Mouse (Mus musculus): ENCODE measurements at regions not wholly inside any gene's neighbourhood (a gene's known extent, or its start where the extent isn't known, plus 50 kb on each side); places are given as distances from the start of the nearest gene placed in this dataset.
"Not testable (repeated sequence)": the region's sequence is repeated elsewhere in the genome, so short reads cannot be mapped to it uniquely, and the experiment has no call there.

DNA sequence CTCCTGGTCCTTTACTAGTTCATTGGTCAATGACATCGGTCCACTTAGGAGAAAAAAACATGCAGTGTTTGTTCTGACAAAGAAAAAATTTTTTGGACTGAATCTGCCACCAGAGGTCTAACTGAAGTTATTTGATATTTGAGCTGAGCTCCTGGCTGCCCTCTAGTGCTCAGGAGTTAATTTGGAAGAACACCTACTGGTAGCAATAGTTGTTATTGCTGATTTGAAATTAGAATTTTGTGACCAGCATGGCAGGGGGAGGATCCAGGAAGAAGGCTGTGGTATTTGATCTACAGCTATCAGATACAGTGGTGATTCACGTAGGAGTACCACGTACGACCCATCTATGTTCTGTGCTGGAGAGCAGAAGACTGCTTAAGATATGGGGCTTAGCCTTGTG is 466.6 kb upstream of the Olfr1507 start:
- H3K4me3 ChIP-seq; H3K36me3 ChIP-seq; H3K4me1 ChIP-seq; H3K9ac ChIP-seq; H3K27me3 ChIP-seq; H3K9me3 ChIP-seq; H3K27ac ChIP-seq; ATAC-seq (ENCODE audit: low FRiP score, low read depth); H3K4me2 ChIP-seq (replicated peaks): not testable (repeated sequence)
- WGBS, result 73% methylated on average over 3 of the region's 4 CpGs

DNA sequence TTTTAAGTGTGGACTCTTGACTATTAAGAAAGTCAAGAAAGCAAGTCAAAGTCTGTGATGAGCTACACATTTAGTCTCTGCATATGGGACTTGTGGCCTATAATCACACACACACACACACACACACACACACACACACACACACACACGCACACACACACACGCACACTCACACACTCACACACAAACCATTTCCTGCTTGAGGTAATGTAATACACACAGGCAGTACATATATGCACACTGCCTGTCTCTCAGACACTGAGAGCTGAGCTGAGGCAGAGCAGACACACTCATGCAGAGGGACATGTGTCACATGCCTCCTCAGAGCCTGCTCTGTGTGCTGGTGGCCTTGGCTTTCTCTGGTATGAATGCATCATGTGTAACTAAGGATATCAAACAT is 461.0 kb upstream of the Olfr1507 start:
- H3K4me3 ChIP-seq; H3K36me3 ChIP-seq; H3K4me1 ChIP-seq; H3K9ac ChIP-seq; H3K27ac ChIP-seq; ATAC-seq (ENCODE audit: low FRiP score, low read depth); H3K4me2 ChIP-seq (replicated peaks); H3K27me3 ChIP-seq; H3K9me3 ChIP-seq: not testable (repeated sequence)
- WGBS, result no CpG with 5 or more reads among the region's 2 CpGs

DNA sequence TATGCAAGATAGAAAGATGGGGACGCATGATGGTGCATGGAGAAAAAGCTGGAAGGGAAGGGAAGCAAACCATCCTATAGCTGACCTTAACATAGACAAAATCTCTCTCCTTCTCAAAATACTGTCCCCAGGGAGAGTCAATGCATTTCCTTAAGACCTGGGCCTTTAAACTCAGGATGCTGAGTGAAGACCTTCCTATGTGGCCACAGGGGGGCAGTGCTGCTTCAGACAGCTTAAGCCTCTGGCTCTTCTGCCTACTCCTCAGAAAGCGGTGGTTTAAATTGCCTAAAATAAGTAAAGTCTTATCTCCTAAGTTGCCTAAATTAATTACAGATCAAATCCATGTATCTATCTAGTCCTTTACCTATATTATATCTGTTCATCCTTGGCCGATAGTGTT is 449.4 kb upstream of the Olfr1507 start:
- H3K9ac ChIP-seq; H3K4me2 ChIP-seq (replicated peaks); H3K9me3 ChIP-seq; H3K27me3 ChIP-seq; H3K36me3 ChIP-seq; H3K4me1 ChIP-seq; H3K27ac ChIP-seq; H3K4me3 ChIP-seq; ATAC-seq (ENCODE audit: low FRiP score, low read depth): not testable (repeated sequence)
- 50% methylated on average over 1 of the region's 3 CpGs for WGBS

DNA sequence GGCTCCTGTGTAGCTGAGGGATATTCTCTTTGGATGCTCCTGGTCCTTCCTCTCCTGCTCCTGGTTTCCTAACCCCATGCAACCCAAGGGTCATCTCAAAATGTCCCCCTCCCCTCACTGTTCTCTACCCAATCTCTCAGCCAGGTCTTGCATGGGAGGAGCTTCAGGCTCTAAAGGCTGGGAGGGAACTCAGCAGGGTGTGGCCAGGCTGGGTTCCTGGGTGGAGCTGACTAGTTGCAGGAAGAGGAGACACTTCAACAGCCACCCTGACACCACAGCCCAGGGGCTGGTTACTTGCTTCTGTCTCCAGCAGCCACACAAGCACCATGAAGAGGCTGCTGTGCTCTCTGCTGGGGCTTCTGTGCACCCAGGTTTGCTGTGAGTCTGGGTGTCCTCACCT is 446.9 kb upstream of the Olfr1507 start:
- not testable (repeated sequence) for H3K4me3 ChIP-seq; H3K36me3 ChIP-seq; ATAC-seq (ENCODE audit: low FRiP score, low read depth); H3K9me3 ChIP-seq; H3K4me2 ChIP-seq (replicated peaks); H3K27me3 ChIP-seq; H3K27ac ChIP-seq; H3K9ac ChIP-seq; H3K4me1 ChIP-seq

DNA sequence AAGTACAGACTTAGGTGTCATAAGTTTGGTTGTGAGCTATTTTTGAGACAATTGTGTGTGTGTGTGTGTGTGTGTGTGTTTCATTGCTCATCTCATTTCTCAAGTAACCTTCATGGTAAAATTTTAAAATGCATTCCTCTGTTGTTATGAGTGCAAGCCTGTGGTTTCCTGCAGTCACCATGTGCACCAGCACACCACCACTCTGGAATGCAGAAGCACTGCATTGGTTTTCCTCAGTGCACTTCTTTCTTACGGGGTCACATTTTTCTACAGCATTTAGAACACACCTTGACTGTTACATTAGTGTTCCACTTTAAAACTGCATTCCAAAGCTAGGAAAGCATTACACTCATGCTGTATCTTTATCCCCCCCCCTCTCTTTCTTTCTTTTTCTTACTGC is 446.2 kb upstream of the Olfr1507 start:
- H3K27ac ChIP-seq; H3K4me2 ChIP-seq (replicated peaks); H3K4me3 ChIP-seq; H3K9me3 ChIP-seq; H3K4me1 ChIP-seq; ATAC-seq (ENCODE audit: low FRiP score, low read depth); H3K9ac ChIP-seq; H3K27me3 ChIP-seq; H3K36me3 ChIP-seq: not testable (repeated sequence)
- no CpG with 5 or more reads among the region's 1 CpGs for WGBS

DNA sequence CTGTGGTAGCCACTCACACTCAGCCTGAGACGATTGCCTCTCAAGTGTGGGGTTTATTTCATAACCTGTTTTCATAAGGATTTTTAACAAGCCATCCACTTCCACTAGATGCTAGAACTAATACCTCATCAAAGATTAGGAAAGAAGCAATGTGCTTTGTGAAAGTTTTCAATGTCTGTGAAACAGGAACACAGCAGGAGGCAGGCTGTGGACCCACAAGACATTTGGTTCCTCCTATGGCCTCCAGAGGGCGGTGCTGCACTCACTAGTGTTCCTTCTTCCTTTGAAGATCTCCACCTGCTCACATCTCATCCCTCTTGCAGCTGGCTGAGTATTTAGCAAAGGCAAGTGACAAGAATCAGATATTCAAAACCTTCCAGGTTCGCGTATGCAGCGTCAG is 424.6 kb upstream of the Olfr1507 start:
- H3K27me3 ChIP-seq; H3K4me1 ChIP-seq; ATAC-seq (ENCODE audit: low FRiP score, low read depth); H3K4me3 ChIP-seq; H3K9me3 ChIP-seq; H3K27ac ChIP-seq; H3K4me2 ChIP-seq (replicated peaks); H3K36me3 ChIP-seq; H3K9ac ChIP-seq: not testable (repeated sequence)
- no CpG with 5 or more reads among the region's 5 CpGs for WGBS

DNA sequence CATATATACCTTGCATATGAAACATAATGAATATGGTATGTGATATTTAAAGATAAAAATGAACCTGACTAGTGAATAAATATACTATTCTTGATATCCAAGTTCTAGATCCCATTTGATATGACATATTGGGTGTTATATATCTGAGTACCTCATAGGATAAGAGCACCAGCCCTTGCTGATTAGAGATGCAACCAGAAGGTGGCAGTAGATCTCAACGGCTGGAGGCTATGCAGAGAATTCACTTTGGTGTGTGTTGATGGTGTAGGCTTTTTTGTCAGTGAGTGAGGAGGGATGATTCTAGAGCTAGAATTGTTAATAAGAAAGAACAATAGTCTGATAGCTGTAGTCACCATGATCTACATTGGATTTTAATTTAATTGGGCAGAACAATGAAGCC is 418.3 kb upstream of the Olfr1507 start:
- H3K4me3 ChIP-seq; H3K9me3 ChIP-seq; H3K27ac ChIP-seq; H3K27me3 ChIP-seq; H3K4me2 ChIP-seq (replicated peaks); H3K9ac ChIP-seq; H3K36me3 ChIP-seq; ATAC-seq (ENCODE audit: low FRiP score, low read depth); H3K4me1 ChIP-seq: not testable (repeated sequence)
- no CpG with 5 or more reads among the region's 1 CpGs for WGBS

DNA sequence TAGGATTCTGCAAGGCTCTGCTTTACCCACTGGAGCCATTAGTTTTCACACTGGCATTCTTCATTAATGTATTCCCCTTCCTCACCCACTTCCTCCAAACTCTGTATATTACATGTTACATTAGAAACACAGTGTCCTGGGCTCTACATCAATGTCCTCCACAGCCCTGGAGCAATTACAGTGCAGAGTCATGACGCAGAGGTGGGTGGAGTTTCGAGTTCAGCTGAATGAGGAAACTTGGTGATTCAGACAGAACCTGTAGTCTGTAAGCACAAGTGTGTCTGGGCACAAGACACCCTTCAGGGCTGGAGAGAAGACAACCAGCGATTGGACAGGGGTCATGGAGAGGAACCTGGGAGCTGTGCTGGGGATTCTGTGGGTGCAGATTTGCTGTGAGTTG is 404.1 kb upstream of the Olfr1507 start:
- ATAC-seq (ENCODE audit: low FRiP score, low read depth); H3K36me3 ChIP-seq: not testable (repeated sequence)
- WGBS, result no CpG with 5 or more reads among the region's 3 CpGs

DNA sequence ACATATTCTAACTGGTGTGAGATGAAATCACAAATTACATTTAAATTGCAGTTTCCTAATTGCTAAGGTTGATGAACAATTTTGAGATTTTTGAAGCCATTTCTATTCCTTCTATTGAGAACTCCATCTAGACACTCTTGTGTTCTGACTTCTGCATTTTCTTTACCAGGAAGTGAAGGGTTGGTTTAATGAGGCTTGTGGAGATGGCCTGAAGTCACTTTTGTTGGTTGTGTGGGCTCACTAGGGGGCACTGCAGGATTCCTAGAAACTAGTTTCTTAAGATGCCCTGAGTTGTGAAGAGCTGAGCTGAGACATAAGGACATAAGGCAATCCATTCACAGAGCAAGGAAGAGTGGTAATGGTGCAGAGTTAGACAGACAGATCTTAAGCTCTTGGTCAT is 402.8 kb upstream of the Olfr1507 start:
- H3K9me3 ChIP-seq; H3K4me1 ChIP-seq; H3K9ac ChIP-seq; H3K27me3 ChIP-seq; ATAC-seq (ENCODE audit: low FRiP score, low read depth); H3K36me3 ChIP-seq; H3K27ac ChIP-seq; H3K4me2 ChIP-seq (replicated peaks); H3K4me3 ChIP-seq: not testable (repeated sequence)

More for the DNA sequence above, 404.1 kb upstream of the Olfr1507 start:
- H3K27me3 ChIP-seq; H3K4me1 ChIP-seq; H3K9me3 ChIP-seq; H3K4me2 ChIP-seq (replicated peaks); H3K27ac ChIP-seq; H3K9ac ChIP-seq; H3K4me3 ChIP-seq: not testable (repeated sequence)

DNA sequence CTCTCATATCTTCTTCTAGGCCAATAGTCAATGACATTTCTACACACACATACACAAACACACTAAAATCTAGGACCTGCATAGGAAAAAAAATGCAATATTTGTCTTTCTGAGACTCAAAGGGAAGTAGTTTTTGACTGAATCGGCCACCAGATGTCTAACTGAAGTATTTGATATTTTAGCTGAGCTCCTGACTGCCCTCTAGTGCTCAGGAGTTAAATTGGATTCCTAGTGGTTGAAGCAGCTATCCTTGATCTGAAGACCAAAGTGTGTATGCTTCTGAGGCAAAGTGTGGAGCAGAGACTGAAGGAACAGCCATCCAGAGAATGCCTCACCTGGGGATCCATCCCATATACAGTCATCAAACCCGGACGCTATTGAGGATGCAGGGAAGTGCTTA is 384.4 kb upstream of the Olfr1507 start:
- not testable (repeated sequence) for H3K36me3 ChIP-seq; H3K27me3 ChIP-seq; H3K27ac ChIP-seq; H3K9me3 ChIP-seq; H3K4me2 ChIP-seq (replicated peaks); H3K4me1 ChIP-seq; H3K9ac ChIP-seq; H3K4me3 ChIP-seq; ATAC-seq (ENCODE audit: low FRiP score, low read depth)
- no CpG with 5 or more reads among the region's 3 CpGs for WGBS

DNA sequence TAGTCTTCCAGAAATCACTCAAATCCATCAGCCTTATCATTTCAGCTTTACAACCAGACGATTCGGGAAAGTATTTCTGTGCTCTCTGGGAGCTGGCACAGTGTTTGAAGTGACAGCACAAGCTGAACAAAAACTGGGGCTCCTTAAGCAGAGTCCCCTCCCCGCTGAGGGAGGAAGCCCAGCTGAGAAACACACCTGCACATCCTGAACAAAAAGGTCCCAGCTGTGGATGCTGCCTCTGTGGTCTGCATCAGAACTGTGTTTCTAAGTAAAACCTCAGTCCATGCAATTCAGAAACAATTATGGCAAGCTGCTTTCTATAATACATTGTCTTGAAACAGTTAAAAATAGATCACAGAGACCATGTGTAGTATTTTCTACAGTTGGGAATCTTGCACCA is 368.3 kb upstream of the Olfr1507 start:
- not testable (repeated sequence) for ATAC-seq (ENCODE audit: low FRiP score, low read depth); H3K4me3 ChIP-seq; H3K27me3 ChIP-seq; H3K4me1 ChIP-seq; H3K9me3 ChIP-seq; H3K4me2 ChIP-seq (replicated peaks); H3K27ac ChIP-seq; H3K9ac ChIP-seq; H3K36me3 ChIP-seq
- no CpG with 5 or more reads among the region's 3 CpGs for WGBS

DNA sequence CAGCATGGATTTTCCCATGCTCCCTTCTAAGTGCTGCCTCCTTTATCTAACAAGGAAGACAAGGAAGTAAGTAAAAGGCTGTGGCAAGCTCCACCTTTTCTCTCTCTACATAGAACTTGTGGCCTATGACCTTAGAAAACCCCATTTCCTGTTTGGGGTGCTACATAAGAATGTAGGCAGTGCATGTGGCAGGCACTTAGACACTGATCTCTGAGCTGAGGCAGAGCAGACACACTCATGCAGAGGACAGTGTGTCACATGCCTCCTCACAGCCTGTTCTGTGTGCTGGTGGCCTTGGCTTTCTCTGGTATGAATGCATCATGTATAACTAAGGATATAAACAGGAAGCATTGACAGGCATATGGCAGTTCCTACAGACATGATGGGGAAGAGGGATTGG is 367.6 kb upstream of the Olfr1507 start:
- not testable (repeated sequence) for H3K4me3 ChIP-seq; H3K4me2 ChIP-seq (replicated peaks); ATAC-seq (ENCODE audit: low FRiP score, low read depth); H3K36me3 ChIP-seq; H3K27me3 ChIP-seq; H3K27ac ChIP-seq; H3K4me1 ChIP-seq; H3K9ac ChIP-seq; H3K9me3 ChIP-seq

DNA sequence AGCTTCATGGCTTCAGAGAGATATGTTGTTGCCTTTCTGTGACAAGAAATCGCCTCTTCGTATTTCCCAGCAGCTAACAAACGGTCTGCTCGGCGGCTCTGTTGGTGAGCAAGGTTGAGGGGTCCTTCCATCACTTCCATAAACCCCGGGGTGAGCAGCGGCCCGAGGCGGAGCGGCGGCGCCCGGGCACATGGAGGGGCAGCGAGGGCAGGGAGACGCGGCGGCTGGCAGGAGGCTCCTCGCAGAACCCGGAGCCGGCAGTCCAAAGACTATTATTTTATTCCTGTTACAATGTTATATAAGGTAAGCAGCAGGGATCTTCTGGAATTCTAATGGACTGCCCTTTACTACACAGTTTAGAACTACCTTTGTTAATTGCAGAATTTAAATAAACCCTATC is 366.9 kb upstream of the Olfr1507 start:
- not testable (repeated sequence) for H3K9me3 ChIP-seq; ATAC-seq (ENCODE audit: low FRiP score, low read depth); H3K4me3 ChIP-seq; H3K4me1 ChIP-seq; H3K27me3 ChIP-seq; H3K36me3 ChIP-seq; H3K4me2 ChIP-seq (replicated peaks); H3K27ac ChIP-seq; H3K9ac ChIP-seq
- WGBS, result 73% methylated on average over 12 of the region's 20 CpGs

DNA sequence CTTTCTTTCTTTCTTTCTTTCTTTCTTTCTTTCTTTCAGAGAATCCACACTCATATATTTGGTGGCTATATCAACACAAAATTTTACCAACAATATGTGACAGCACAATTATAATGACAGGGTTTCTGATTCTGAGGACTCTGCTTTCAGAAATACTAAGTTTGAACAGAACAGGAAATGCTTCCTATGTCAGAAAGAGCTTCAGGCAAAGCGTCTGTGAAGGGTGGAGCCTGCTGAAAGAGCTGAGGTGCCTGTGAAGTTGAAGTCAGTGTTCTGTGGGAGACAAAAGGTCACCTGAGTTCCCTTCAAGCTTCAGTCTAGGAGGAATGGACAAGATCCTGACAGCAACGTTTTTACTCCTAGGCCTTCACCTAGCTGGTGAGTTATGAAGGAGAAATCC is 359.8 kb upstream of the Olfr1507 start:
- H3K27me3 ChIP-seq; H3K4me1 ChIP-seq; H3K9ac ChIP-seq; H3K9me3 ChIP-seq; H3K36me3 ChIP-seq; H3K4me2 ChIP-seq (replicated peaks); H3K27ac ChIP-seq; H3K4me3 ChIP-seq; ATAC-seq (ENCODE audit: low FRiP score, low read depth): not testable (repeated sequence)
- WGBS, result no CpG with 5 or more reads among the region's 2 CpGs

Data from limb, embryonic 13.5 days (tissue).